Mouse (Mus musculus) liver, embryonic 14.5 days (tissue): ENCODE measurements at regions not wholly inside any gene's neighbourhood (a gene's known extent, or its start where the extent isn't known, plus 50 kb on each side); places are given as distances from the start of the nearest gene placed in this dataset.
A peak's percentile ranks its signal among the peaks of the same experiment; 100 is the strongest.

Experiments
- ATAC-seq: fragments of 200-750 bp; cut with Nextera tagmentation; 2 replicates; pipeline ENCODE4 v1.8.0; 2017; ENCODE audit warnings: moderate number of reproducible peaks, mild to moderate bottlenecking, moderate library complexity; ENCODE audit not compliant: insufficient read depth
- DNase-seq, 3 experiments: peaks; one replicate each; pipeline ENCODE4 v3.0.0-alpha.2; 2012 to 2013; ENCODE audit warnings: low read depth in 3 of 3, low spot score in 3 of 3
- H3K27ac ChIP-seq: fragments of 300-500 bp; sonication (generic); 2 replicates; pipeline ENCODE4 v1.5.1; 2014; ENCODE audit warnings: moderate library complexity, mild to moderate bottlenecking, control low read depth, inconsistent platforms
- H3K27me3 ChIP-seq: fragments of 300-500 bp; sonication (generic); 2 replicates; pipeline ENCODE4 v1.6.1; 2014; ENCODE audit warnings: mild to moderate bottlenecking, low read length, moderate library complexity; ENCODE audit not compliant: control insufficient read depth, insufficient read depth
- H3K36me3 ChIP-seq: fragments of 300-500 bp; sonication (generic); replicated peaks from 2 replicates; pipeline ENCODE4 v1.6.1; 2014; ENCODE audit warnings: low read depth; ENCODE audit not compliant: control insufficient read depth, insufficient read depth
- H3K4me1 ChIP-seq, 2 experiments: fragments of 200-500 bp in 1 of 2; fragments of 300-500 bp in 1 of 2; sonication (generic) in 1 of 2; replicated peaks; 2 replicates each; pipeline ENCODE4 v1.6.1; 2012 to 2014; ENCODE audit warnings: antibody characterized with exemption in 1 of 2, inconsistent platforms in 1 of 2, low read length in 1 of 2; ENCODE audit not compliant: control insufficient read depth in 2 of 2, insufficient read depth in 2 of 2
- H3K4me2 ChIP-seq: fragments of 300-500 bp; sonication (generic); 2 replicates; pipeline ENCODE4 v1.6.1; 2014; ENCODE audit warnings: low read depth, mild to moderate bottlenecking, control low read depth, moderate library complexity
- H3K4me3 ChIP-seq, 2 experiments: fragments of 200-500 bp in 1 of 2; fragments of 300-500 bp in 1 of 2; sonication (generic) in 1 of 2; 2 replicates each; pipeline ENCODE4 v1.5.1; 2012 to 2014; ENCODE audit warnings: low read depth in 2 of 2, low read length in 2 of 2, mild to moderate bottlenecking in 2 of 2, control low read depth in 1 of 2, inconsistent platforms in 1 of 2, moderate library complexity in 1 of 2; ENCODE audit not compliant: insufficient read depth in 1 of 2
- H3K9ac ChIP-seq: fragments of 300-500 bp; sonication (generic); replicated peaks from 2 replicates; pipeline ENCODE4 v1.6.1; 2014; ENCODE audit warnings: mild to moderate bottlenecking, control low read depth, moderate library complexity
- H3K9me3 ChIP-seq: fragments of 300-500 bp; sonication (generic); 2 replicates; pipeline ENCODE4 v1.6.1; 2016; ENCODE audit warnings: low read length, mixed read lengths; ENCODE audit not compliant: control insufficient read depth
- CTCF ChIP-seq: IDR thresholded peaks from 2 replicates; pipeline ENCODE4 v1.5.1; 2016; ENCODE audit warnings: antibody characterized with exemption, low read depth, control low read depth
- EP300 ChIP-seq: IDR thresholded peaks from 2 replicates; pipeline ENCODE4 v1.6.1; 2016; ENCODE audit warnings: antibody characterized with exemption, low read depth
- WGBS: fragments of 180-500 bp; shearing (Covaris S2); extraction: QIAGEN DNeasy Blood & Tissue Kit; methylation state at CpG from one replicate; pipeline ENCODE4 v1.1.7; 2014; ENCODE audit not compliant: insufficient replicate concordance; 5-methylcytosine and 5-hydroxymethylcytosine counted together

GRCm38 (mm10) chr12:99083616-99084015 lies 163.2 kb downstream of the Ttc8 start:
- no peak for DNase-seq
- no peak overlapping the region for H3K9ac ChIP-seq
- H3K27me3 ChIP-seq: peaks cover 5% of the 10 kb centered on the region
- H3K9me3 ChIP-seq: no peaks in the 10 kb centered on the region
- H3K4me2 ChIP-seq: no peak overlapping the region
- H3K4me3 ChIP-seq: no peak overlapping the region
- no peaks in the 10 kb centered on the region for H3K36me3 ChIP-seq
- TF ChIP-seq CTCF (no peak), EP300 (no peak)
- no peaks in the 10 kb centered on the region for H3K4me1 ChIP-seq
- no peak for ATAC-seq
- WGBS: 38% methylated on average over 11 of the region's 11 CpGs
- H3K27ac ChIP-seq: no peak overlapping the region

- DNase-seq: peak; percentile 20 to 32 (median 22)
- H3K27me3 ChIP-seq: peaks cover 5% of the 10 kb centered on the region
- TF ChIP-seq EP300: no peak
- TF ChIP-seq CTCF: peak; percentile 95
Observed at GRCm38 (mm10) chr12:99084144-99084543, 163.8 kb downstream of the Ttc8 start.

GRCm38 (mm10) chr12:99087286-99087685 lies 166.9 kb downstream of the Ttc8 start:
- ATAC-seq: no peak
- Histone ChIP-seq H3K9me3 (no peaks in the 10 kb centered on the region), H3K36me3 (no peaks in the 10 kb centered on the region), H3K4me1 (no peaks in the 10 kb centered on the region), H3K27ac (no peak overlapping the region), H3K27me3 (peaks cover 5% of the 10 kb centered on the region), H3K4me2 (no peak overlapping the region), H3K4me3 (no peak overlapping the region), H3K9ac (no peak overlapping the region)
- 46% methylated on average over 8 of the region's 8 CpGs for WGBS
- TF ChIP-seq EP300: no peak
- no peak for TF ChIP-seq CTCF
- no peak for DNase-seq

More at GRCm38 (mm10) chr12:99084144-99084543, 163.8 kb downstream of the Ttc8 start:
- H3K27ac ChIP-seq: no peak overlapping the region
- no peak overlapping the region for H3K4me2 ChIP-seq
- WGBS: 4% methylated on average over 18 of the region's 18 CpGs
- peak; percentile 58; the same call in 1 of the 2 replicates for ATAC-seq
- H3K4me1 ChIP-seq: no peaks in the 10 kb centered on the region
- no peaks in the 10 kb centered on the region for H3K36me3 ChIP-seq
- H3K9ac ChIP-seq: no peak overlapping the region
- no peaks in the 10 kb centered on the region for H3K9me3 ChIP-seq
- no peak overlapping the region for H3K4me3 ChIP-seq

GRCm38 (mm10) chr12:99091770-99092169 lies 171.4 kb downstream of the Ttc8 start:
- TF ChIP-seq CTCF (no peak), EP300 (no peak)
- no peaks in the 10 kb centered on the region for H3K27me3 ChIP-seq
- WGBS: 46% methylated on average over 4 of the region's 4 CpGs
- H3K9me3 ChIP-seq: no peaks in the 10 kb centered on the region
- DNase-seq (no peak), ATAC-seq (no peak)
- no peaks in the 10 kb centered on the region for H3K4me1 ChIP-seq
- no peak overlapping the region for H3K4me3 ChIP-seq
- no peak overlapping the region for H3K27ac ChIP-seq
- no peak overlapping the region for H3K4me2 ChIP-seq
- H3K9ac ChIP-seq: no peak overlapping the region
- H3K36me3 ChIP-seq: no peaks in the 10 kb centered on the region

GRCm38 (mm10) chr12:99093151-99093550 lies 172.8 kb downstream of the Ttc8 start:
- Histone ChIP-seq H3K9me3 (no peaks in the 10 kb centered on the region), H3K27ac (no peak overlapping the region), H3K36me3 (no peaks in the 10 kb centered on the region), H3K4me3 (no peak overlapping the region), H3K9ac (no peak overlapping the region), H3K4me2 (no peak overlapping the region), H3K4me1 (peaks cover 0 to 5% of the 10 kb centered on the region in 2 experiments; a peak in 1 of 4 replicates), H3K27me3 (no peaks in the 10 kb centered on the region)
- WGBS: 42% methylated on average over 3 of the region's 3 CpGs
- DNase-seq: no peak
- no peak for ATAC-seq
- TF ChIP-seq CTCF: no peak
- no peak for TF ChIP-seq EP300
